Comparison of ENCODE assay signal across 9 mouse cellular contexts in the genomic region with DNA sequence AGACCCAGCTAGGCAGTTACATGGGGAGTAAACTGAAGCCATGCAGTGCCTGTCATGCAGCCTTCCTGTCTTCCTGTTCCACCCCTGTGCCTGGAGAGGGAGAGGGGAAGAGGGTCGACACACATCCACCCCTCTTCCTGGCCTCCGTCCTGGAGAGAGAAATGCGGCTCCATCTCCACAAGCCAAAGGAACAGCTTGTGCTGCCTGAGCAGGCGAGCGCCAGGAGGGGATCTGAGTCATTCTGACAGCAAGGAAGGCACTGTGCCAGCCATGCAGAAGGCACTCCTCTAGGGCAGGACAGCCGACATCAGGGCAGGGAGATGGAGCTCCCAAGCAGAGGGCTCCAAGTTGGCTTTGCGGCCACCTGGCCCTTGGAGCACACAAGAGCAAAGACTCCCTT. TPM values are rescaled to one million over a fixed set of nuclear protein-coding genes. Genes with fewer than 3 reads are reported as not detected.
DNase-seq lines count a peak whose midpoint lies in the region; ATAC-seq lines count a peak whose summit lies in the region.
"Had no signal": no experiment of that assay in that cellular context is flagged by ENCODE, and none has a peak within 500 bp of the region (broad histone marks: within the 10 kb centered on the region; RNA-seq: fewer than 3 reads in every experiment).

No protein-coding gene starts in this region.

- peak; percentile 85 for ATAC-seq in cerebellum, adult (ENCODE audit: insufficient number of reproducible peaks, low FRiP score, low TSS enrichment)
- ATAC-seq in erythroblast, adult 5-6 weeks (replicated peaks; ENCODE audit: low FRiP score, poor library complexity, severe bottlenecking), result no peak

- peak; percentile 11 for DNase-seq in kidney, postnatal 14 days
- DNase-seq in kidney, adult 11 months, result no peak
- peak; percentile 43 for DNase-seq in gastrocnemius, postnatal 10 days
- DNase-seq in left cerebral cortex, adult 11 months (ENCODE audit: low spot score), result peak; percentile 84
- no peak for DNase-seq in embryo, embryonic 10 days (ENCODE audit: low spot score)
- DNase-seq in ovary, postnatal 10 days (ENCODE audit: low spot score), result no peak

RNA-seq across cellular contexts. Expression of a gene that starts 50.6 kb away (rescaled TPM):
- total RNA-seq in gastrocnemius, postnatal 10 days (2021), result 1 to 10 TPM; 3.7 to 6.0 TPM
- not detected in 2 replicates for total RNA-seq in erythroblast, adult 5-6 weeks (2015; ENCODE audit: low replicate concordance)
- not detected in 2 replicates for total RNA-seq in erythroblast, adult 5-6 weeks (2017; ENCODE audit: low replicate concordance)
- total RNA-seq: ES-E14 had no signal

Comparison
In these comparisons a context has a peak if more than half of its experiments do, and no peak if none do; other contexts are left out.
1. DNase-seq: peak in kidney, postnatal 14 days (single experiment), gastrocnemius, postnatal 10 days (single experiment) and left cerebral cortex, adult 11 months (single experiment); none in kidney, adult 11 months (single experiment), embryo, embryonic 10 days (single experiment) and ovary, postnatal 10 days (single experiment).
2. RNA of a gene that starts 50.6 kb away (total RNA-seq): 3.7 to 6.0 TPM in gastrocnemius, postnatal 10 days; not detected in erythroblast, adult 5-6 weeks; every median in the first group is over 4 times any median in the second.